Mouse (Mus musculus) spleen, adult 2 months (tissue): ENCODE results near the gene Cuta. TPM values are rescaled to one million over a fixed set of nuclear protein-coding genes. Genes with fewer than 3 reads are reported as not detected.

Experiments
- DNase-seq, 2 experiments: peaks; one replicate each; pipeline versions ENCODE4 v3.0.0 to v3.0.0-alpha.2; 2012 to 2021; ENCODE audit warnings: low spot score in 2 of 2, low read depth in 1 of 2
- H3K27ac ChIP-seq: fragments of 200-500 bp; 2 replicates; pipeline ENCODE4 v1.5.1; 2012; ENCODE audit warnings: low read length, inconsistent platforms; ENCODE audit not compliant: insufficient read depth
- H3K27me3 ChIP-seq: fragments of 200-500 bp; 2 replicates; pipeline ENCODE4 v1.6.1; 2012; ENCODE audit warnings: mild to moderate bottlenecking, moderate library complexity, low read length, inconsistent platforms; ENCODE audit not compliant: control insufficient read depth, insufficient read depth
- H3K36me3 ChIP-seq: fragments of 200-500 bp; 2 replicates; pipeline ENCODE4 v1.6.1; 2012; ENCODE audit warnings: mild to moderate bottlenecking, low read length, inconsistent platforms; ENCODE audit not compliant: control insufficient read depth, insufficient read depth
- H3K4me1 ChIP-seq: fragments of 200-500 bp; 2 replicates; pipeline ENCODE4 v1.6.1; 2011; ENCODE audit warnings: inconsistent platforms; ENCODE audit not compliant: control insufficient read depth, insufficient read depth, insufficient read length
- H3K4me3 ChIP-seq: fragments of 200-500 bp; 2 replicates; pipeline ENCODE4 v1.5.1; 2011; ENCODE audit warnings: mild to moderate bottlenecking, inconsistent platforms; ENCODE audit not compliant: insufficient read depth, insufficient read length; ENCODE audit errors: extremely low read depth
- CTCF ChIP-seq: fragments of 200-500 bp; IDR thresholded peaks from 2 replicates; pipeline ENCODE4 v1.5.1; 2011; ENCODE audit warnings: mild to moderate bottlenecking, inconsistent platforms; ENCODE audit not compliant: insufficient read depth, insufficient read length, insufficient replicate concordance; ENCODE audit errors: extremely low read depth
- POLR2A ChIP-seq: fragments of 200-500 bp; IDR thresholded peaks from 2 replicates; pipeline ENCODE4 v1.6.1; 2011; ENCODE audit warnings: low read depth, low read length, inconsistent platforms
- WGBS: fragments of 180-500 bp; shearing (Covaris S2); methylation state at CpG from one replicate; pipeline ENCODE4 v1.1.7; 2018; 5-methylcytosine and 5-hydroxymethylcytosine counted together
- polyA plus RNA-seq: library from polyadenylated mRNA; depleted of rRNA; stranded (reverse); fragments of >200 nt; gene quantifications from 2 replicates; pipeline ENCODE4 v1.2.3, GENCODE M21; 2012

The Cuta gene
- polyA plus RNA-seq, 1 experiment, result 87.9 TPM

DNA sequence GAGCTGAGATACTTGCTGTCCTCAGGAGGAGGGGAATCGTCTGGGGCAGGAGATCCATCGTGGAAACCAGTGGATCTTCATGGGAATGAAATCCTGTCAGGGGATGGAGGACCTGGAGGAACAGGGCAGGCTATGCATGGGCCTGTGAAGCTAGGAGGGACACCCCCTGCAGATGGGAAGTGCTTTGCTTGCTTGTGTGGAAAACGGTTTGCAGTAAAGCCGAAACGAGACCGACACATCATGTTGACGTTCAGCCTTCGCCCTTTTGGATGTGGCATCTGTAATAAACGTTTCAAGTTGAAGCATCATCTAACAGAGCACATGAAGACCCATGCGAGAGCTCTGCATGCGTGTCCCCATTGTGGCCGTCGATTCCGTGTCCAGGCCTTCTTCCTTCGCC is 35.2 kb upstream of the Cuta start:
- no peak for DNase-seq
- Histone ChIP-seq H3K36me3 (peaks cover 11% of the 10 kb centered on the region), H3K27me3 (no peaks in the 10 kb centered on the region), H3K27ac (no peak overlapping the region), H3K4me3 (no peak overlapping the region), H3K4me1 (peaks cover 17% of the 10 kb centered on the region; the same call in 1 of the 2 replicates)
- TF ChIP-seq POLR2A (no peak), CTCF (no peak)
- WGBS, result 87% methylated on average over 15 of the region's 15 CpGs

DNA sequence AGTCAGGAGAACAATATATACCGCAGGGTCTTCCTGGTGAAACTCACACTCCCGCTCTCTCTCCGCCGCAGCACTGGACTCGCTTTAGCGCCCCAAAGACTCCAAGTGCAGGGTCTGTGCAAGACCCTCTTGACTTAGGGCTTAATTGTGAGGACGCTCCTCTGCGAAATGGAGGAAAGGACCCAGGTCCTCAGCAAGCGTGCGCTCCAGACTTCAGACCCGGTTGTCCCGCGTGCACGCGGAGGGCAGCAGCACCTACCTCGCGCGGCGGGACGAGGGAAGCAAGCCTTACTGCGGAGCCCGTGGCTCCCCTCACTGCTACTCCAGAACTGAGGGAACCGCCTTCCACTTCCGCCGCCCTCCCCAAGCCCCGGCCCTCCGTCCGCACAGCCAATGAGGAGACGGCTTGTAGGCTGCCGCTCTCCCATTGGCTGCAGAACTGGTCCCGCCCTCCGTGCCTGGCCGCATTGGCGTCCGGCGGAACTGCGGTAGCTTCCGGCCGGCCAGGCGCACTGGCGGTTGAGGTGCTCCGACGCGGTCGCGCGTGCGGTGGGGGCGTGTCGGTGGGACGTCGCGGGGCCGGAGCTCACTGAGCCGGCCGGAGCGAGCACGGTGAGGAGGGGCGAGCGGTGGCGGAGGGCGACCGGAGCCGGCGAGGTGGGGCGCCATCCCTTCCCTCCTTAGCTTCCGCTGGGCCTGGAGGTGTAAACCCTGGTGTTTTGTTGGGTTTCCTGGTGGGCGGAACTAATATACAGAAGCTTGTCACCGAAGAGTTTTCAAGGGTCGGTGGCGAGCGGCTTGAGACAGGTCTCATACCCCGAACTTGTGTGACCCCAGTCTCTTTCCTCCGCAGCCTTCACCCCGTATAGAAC is 33.6 kb upstream of the Cuta start, which contains the start of gene Zbtb9:
TSS of gene Zbtb9 (plus strand) at position 465 of the 872 bp plus-strand sequence.
- peaks cover 11% of the 10 kb centered on the region for H3K36me3 ChIP-seq
- H3K4me1 ChIP-seq, result peaks cover 13% of the 10 kb centered on the region; the same call in 1 of the 2 replicates
- WGBS, result under 1% methylated on average over 75 of the region's 75 CpGs
- no peaks in the 10 kb centered on the region for H3K27me3 ChIP-seq
- peak within 1 kb of the TSS; percentile 81 for H3K4me3 ChIP-seq
- H3K27ac ChIP-seq, result peak within 1 kb of the TSS; percentile 84
- TF ChIP-seq CTCF, result no peak
- TF ChIP-seq POLR2A, result peak; percentile 88
- DNase-seq, result peak; percentile 90 to 98

DNA sequence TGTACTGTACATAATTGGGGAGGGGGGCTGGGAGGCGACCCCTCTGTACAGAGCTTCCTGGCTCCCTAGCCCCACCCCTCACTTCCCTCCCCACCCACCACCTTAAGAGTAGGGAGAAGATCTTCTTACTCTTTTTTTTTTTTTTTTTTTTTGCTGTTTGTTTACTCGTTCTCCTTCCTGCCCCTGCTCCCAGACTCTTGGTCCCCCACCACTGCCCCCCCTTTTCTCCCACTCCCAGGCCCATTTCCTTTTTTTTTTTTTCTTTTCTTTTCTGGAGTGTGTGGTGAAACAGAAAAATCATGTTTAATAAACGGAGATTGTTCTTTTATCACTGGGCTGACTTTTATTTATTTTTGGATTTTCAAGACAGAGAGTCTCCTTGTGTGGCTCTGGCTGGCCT is 32.7 kb upstream of the Cuta start:
- peak overlapping the region; percentile 81 for H3K4me3 ChIP-seq
- TF ChIP-seq POLR2A, result no peak
- no peak for TF ChIP-seq CTCF
- H3K36me3 ChIP-seq, result peaks cover 9% of the 10 kb centered on the region
- 6% methylated on average over 3 of the region's 3 CpGs for WGBS
- H3K27me3 ChIP-seq, result no peaks in the 10 kb centered on the region
- H3K27ac ChIP-seq, result peak overlapping the region; percentile 78; the same call in 1 of the 2 replicates
- DNase-seq, result no peak
- peaks cover 13% of the 10 kb centered on the region; the same call in 1 of the 2 replicates for H3K4me1 ChIP-seq

DNA sequence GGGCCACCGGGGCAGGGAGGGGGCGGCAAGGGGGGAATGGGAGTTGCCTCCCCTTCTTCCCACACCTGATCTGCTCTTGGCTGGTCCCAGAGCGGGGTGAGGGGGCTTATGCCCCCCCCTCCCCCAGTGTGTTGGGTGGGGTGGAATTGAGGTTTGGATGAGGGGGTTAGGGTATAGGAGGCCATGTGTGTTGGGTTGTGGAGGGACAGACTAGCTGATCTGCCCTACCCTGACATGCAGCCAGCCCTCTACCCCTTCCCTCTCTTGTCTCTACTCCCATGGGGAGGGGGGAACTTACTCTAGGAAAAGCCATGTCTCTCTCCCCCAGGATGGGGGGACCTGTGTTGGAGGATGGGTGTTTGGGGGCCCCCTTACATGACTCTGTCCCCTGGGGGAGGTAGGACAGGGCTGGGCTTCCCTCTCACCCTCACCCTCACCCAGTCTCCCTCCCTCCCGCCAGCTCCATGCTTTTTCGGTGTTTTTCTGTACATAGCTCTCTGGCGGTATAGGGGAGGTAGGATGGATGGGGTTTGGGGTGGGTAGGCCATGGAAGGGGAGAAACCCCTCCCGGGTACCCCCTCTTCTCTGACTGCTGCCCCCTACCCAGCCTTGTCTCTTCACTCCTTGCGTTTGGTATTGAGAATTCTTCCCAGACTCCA is 32.0 kb upstream of the Cuta start:
- H3K4me1 ChIP-seq, result peaks cover 13% of the 10 kb centered on the region; the same call in 1 of the 2 replicates
- peaks cover 9% of the 10 kb centered on the region for H3K36me3 ChIP-seq
- no peaks in the 10 kb centered on the region for H3K27me3 ChIP-seq
- no peak overlapping the region for H3K4me3 ChIP-seq
- TF ChIP-seq POLR2A (no peak), CTCF (no peak)
- WGBS, result 81% methylated on average over 8 of the region's 8 CpGs
- H3K27ac ChIP-seq, result no peak overlapping the region
- no peak for DNase-seq

DNA sequence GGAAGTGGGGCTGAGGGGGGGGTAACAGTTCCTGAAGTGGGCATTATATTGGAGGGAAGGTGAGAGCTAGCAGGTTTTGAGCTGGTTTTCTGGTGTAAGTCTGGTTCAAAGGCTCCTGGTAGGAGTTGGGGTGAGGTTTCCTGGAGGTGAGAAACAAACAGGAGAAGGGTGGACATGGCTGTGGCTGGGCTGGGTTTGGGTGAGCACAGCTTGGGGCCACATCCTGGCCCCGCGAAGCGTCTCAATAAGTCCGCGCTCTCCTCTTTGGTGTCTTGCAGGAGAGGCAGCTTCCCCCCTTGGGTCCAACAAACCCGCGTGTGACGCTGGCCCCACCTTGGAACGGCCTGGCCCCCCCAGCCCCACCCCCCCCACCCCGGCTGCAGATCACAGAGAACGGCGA is 30.9 kb upstream of the Cuta start:
- Histone ChIP-seq H3K4me3 (no peak overlapping the region), H3K27ac (no peak overlapping the region), H3K4me1 (peaks cover 11% of the 10 kb centered on the region; the same call in 1 of the 2 replicates), H3K27me3 (no peaks in the 10 kb centered on the region), H3K36me3 (peaks cover 6% of the 10 kb centered on the region)
- WGBS, result 57% methylated on average over 12 of the region's 12 CpGs
- TF ChIP-seq POLR2A (no peak), CTCF (no peak)
- DNase-seq, result no peak

DNA sequence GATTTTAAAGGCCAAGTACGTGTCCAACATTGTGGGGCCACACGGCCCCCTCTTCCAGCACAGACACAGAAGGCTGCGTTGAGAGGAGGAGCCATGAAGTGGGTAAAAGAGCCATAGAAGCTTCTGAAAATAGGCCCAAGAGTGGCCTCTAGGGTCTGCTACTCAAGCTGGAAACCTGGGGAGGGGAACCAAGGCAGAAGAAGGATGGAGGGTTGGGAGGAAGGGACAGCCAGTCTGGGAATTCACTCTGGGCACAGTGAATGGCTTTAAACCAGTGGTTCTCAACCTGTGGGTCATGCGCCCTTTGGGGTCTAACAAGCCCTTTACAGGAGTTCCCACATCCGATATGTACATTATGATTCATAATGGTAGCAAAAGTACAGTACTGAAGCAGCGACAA is 29.9 kb upstream of the Cuta start:
- Histone ChIP-seq H3K4me3 (no peak overlapping the region), H3K27ac (no peak overlapping the region), H3K36me3 (no peaks in the 10 kb centered on the region), H3K27me3 (no peaks in the 10 kb centered on the region), H3K4me1 (peaks cover 7% of the 10 kb centered on the region; the same call in 1 of the 2 replicates)
- no peak for DNase-seq
- TF ChIP-seq POLR2A (no peak), CTCF (no peak)
- 88% methylated on average over 6 of the region's 6 CpGs for WGBS
